Mouse (Mus musculus): ENCODE data around the gene Slc22a15. TPM values are rescaled to one million over a fixed set of nuclear protein-coding genes. Genes with fewer than 3 reads are reported as not detected.

Gene Slc22a15
- polyA plus RNA-seq, 1 experiment = 1.8 TPM

DNA sequence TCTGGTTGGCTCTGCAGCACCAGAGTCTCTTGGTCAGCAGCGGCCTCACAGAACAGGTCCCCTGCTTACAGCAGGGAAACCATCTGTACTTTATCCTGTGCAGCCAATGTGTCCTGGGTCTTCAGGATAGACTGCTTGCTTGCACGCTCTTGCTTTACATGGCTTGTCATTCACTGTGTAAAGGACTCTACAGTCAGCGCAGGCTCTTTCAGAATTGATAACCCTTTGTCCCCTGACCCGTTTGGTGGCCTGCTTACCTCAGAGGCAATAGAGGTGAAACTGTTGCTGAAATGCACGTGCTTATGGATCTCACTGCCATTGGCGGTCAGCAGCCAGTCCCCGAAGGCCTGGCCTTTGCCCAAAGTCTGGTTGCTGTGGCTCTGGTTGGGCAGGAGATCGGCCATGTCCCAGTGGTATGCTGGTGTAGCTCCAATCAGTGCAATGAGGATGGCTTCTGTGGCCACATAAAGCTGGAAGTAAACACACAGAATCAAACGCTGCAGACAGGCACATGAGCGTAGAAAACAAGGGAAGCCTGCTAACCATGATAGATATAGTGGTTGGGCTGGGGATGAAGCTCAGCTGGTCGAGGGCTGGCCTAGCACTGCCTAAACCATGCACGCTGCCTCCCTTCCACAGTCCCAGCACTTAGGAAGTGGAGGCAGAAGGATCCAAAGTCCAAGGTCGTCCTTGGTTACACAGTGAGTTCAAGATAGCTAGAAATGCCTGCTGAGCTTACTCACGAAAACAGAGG is 9.0 kb downstream of the Slc22a15 start:
- H3K27me3 ChIP-seq (ENCODE audit: control insufficient read depth, insufficient read depth, low read length, poor library complexity, severe bottlenecking) = no peaks in the 10 kb centered on the region
- TF ChIP-seq CTCF (IDR thresholded peaks at IDR 0.05; ENCODE audit: low read depth, low read length) (no peak), EP300 (IDR thresholded peaks at IDR 0.05; ENCODE audit: insufficient read depth, low read depth, low read length) (no peak), POLR2A (IDR thresholded peaks at IDR 0.05; ENCODE audit: insufficient read depth, low read length) (no peak)

GRCm38 (mm10) chr3:101914266-101914665 is 10.0 kb downstream of the Slc22a15 start:
- TF ChIP-seq CTCF (IDR thresholded peaks at IDR 0.05; ENCODE audit: low read depth, low read length) (no peak), EP300 (IDR thresholded peaks at IDR 0.05; ENCODE audit: insufficient read depth, low read depth, low read length) (no peak), POLR2A (IDR thresholded peaks at IDR 0.05; ENCODE audit: insufficient read depth, low read length) (no peak)
- H3K9ac ChIP-seq (ENCODE audit: low read depth, poor library complexity, severe bottlenecking) = no peak overlapping the region

More for the DNA sequence above, 9.0 kb downstream of the Slc22a15 start:
- Histone ChIP-seq H3K4me1 (ENCODE audit: control insufficient read depth, insufficient read depth, low read length) (no peaks in the 10 kb centered on the region), H3K36me3 (ENCODE audit: control insufficient read depth, insufficient read depth, low read length, poor library complexity, severe bottlenecking) (no peaks in the 10 kb centered on the region), H3K27ac (ENCODE audit: insufficient read depth, low read length) (no peak overlapping the region), H3K9ac (ENCODE audit: low read depth, poor library complexity, severe bottlenecking) (no peak overlapping the region), H3K9me3 (replicated peaks; ENCODE audit: control insufficient read depth, insufficient read depth, low read length, poor library complexity, severe bottlenecking) (no peaks in the 10 kb centered on the region), H3K4me3 (ENCODE audit: low read depth, low read length) (no peak overlapping the region)

GRCm38 (mm10) chr3:101912041-101912440 is 12.2 kb downstream of the Slc22a15 start:
- Histone ChIP-seq H3K36me3 (ENCODE audit: control insufficient read depth, insufficient read depth, low read length, poor library complexity, severe bottlenecking) (no peaks in the 10 kb centered on the region), H3K9me3 (replicated peaks; ENCODE audit: control insufficient read depth, insufficient read depth, low read length, poor library complexity, severe bottlenecking) (0 out of 2 replicates have a peak, but pooled peaks cover 4% of the 10 kb centered on the region), H3K27ac (ENCODE audit: insufficient read depth, low read length) (no peak overlapping the region), H3K4me1 (ENCODE audit: control insufficient read depth, insufficient read depth, low read length) (no peaks in the 10 kb centered on the region), H3K4me3 (ENCODE audit: low read depth, low read length) (no peak overlapping the region), H3K9ac (ENCODE audit: low read depth, poor library complexity, severe bottlenecking) (no peak overlapping the region), H3K27me3 (ENCODE audit: control insufficient read depth, insufficient read depth, low read length, poor library complexity, severe bottlenecking) (no peaks in the 10 kb centered on the region)
- TF ChIP-seq CTCF (IDR thresholded peaks at IDR 0.05; ENCODE audit: low read depth, low read length) (no peak), POLR2A (IDR thresholded peaks at IDR 0.05; ENCODE audit: insufficient read depth, low read length) (no peak), EP300 (IDR thresholded peaks at IDR 0.05; ENCODE audit: insufficient read depth, low read depth, low read length) (no peak)

More at GRCm38 (mm10) chr3:101914266-101914665, 10.0 kb downstream of the Slc22a15 start:
- no peaks in the 10 kb centered on the region for H3K27me3 ChIP-seq (ENCODE audit: control insufficient read depth, insufficient read depth, low read length, poor library complexity, severe bottlenecking)
- H3K4me1 ChIP-seq (ENCODE audit: control insufficient read depth, insufficient read depth, low read length) = no peaks in the 10 kb centered on the region
- no peak overlapping the region for H3K4me3 ChIP-seq (ENCODE audit: low read depth, low read length)
- H3K36me3 ChIP-seq (ENCODE audit: control insufficient read depth, insufficient read depth, low read length, poor library complexity, severe bottlenecking) = no peaks in the 10 kb centered on the region
- H3K27ac ChIP-seq (ENCODE audit: insufficient read depth, low read length) = no peak overlapping the region
- no peaks in the 10 kb centered on the region for H3K9me3 ChIP-seq (replicated peaks; ENCODE audit: control insufficient read depth, insufficient read depth, low read length, poor library complexity, severe bottlenecking)

DNA sequence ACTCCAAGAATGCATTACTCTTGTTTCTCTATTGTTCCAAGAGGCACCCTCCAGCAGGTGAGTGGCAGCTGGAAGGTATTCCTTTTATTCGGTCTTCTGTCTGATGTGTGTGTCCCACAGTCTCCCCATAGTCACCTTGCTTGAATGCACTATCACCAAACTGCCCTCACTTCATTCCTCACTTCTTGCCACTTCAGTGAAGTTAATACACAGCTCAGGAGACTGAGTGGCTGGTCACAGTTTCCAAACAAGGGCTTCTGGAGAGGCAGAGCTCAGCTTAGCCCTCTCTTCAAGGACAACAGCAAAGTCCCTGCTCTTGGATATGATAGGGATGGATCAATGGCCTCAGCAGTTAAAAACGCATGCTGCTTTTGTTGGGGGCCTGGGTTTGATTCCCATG is 17.2 kb downstream of the Slc22a15 start:
- TF ChIP-seq POLR2A (IDR thresholded peaks at IDR 0.05; ENCODE audit: insufficient read depth, low read length) (no peak), CTCF (IDR thresholded peaks at IDR 0.05; ENCODE audit: low read depth, low read length) (no peak), EP300 (IDR thresholded peaks at IDR 0.05; ENCODE audit: insufficient read depth, low read depth, low read length) (no peak)
- H3K4me1 ChIP-seq (ENCODE audit: control insufficient read depth, insufficient read depth, low read length) = no peaks in the 10 kb centered on the region
- H3K36me3 ChIP-seq (ENCODE audit: control insufficient read depth, insufficient read depth, low read length, poor library complexity, severe bottlenecking) = no peaks in the 10 kb centered on the region
- H3K27ac ChIP-seq (ENCODE audit: insufficient read depth, low read length) = no peak overlapping the region
- peak overlapping the region; percentile 44 for H3K4me3 ChIP-seq (ENCODE audit: low read depth, low read length)
- H3K27me3 ChIP-seq (ENCODE audit: control insufficient read depth, insufficient read depth, low read length, poor library complexity, severe bottlenecking) = no peaks in the 10 kb centered on the region
- H3K9me3 ChIP-seq (replicated peaks; ENCODE audit: control insufficient read depth, insufficient read depth, low read length, poor library complexity, severe bottlenecking) = 0 out of 2 replicates have a peak, but pooled peaks cover 4% of the 10 kb centered on the region
- H3K9ac ChIP-seq (ENCODE audit: low read depth, poor library complexity, severe bottlenecking) = no peak overlapping the region

DNA sequence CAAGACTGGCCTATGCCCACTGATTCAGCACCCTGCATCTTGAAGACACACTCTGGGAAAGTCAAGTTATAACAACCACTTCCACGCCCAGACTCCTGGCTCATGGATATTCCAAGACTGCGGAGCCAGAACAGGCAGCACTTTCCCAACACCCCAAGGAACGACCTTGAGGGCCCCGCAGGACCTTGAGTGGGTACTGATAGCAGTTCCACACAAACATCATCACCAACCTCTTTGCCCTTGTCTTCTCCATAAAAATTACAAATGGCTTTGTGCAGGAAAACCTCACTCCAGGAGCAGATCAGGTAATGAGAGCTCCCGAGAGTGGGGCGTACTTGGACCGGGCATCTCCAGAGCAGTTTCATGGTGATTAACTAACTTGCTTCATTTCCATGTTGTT is 19.5 kb downstream of the Slc22a15 start:
- Histone ChIP-seq H3K9me3 (replicated peaks; ENCODE audit: control insufficient read depth, insufficient read depth, low read length, poor library complexity, severe bottlenecking) (0 out of 2 replicates have a peak, but pooled peaks cover 4% of the 10 kb centered on the region), H3K4me3 (ENCODE audit: low read depth, low read length) (no peak overlapping the region), H3K9ac (ENCODE audit: low read depth, poor library complexity, severe bottlenecking) (no peak overlapping the region), H3K36me3 (ENCODE audit: control insufficient read depth, insufficient read depth, low read length, poor library complexity, severe bottlenecking) (no peaks in the 10 kb centered on the region), H3K27me3 (ENCODE audit: control insufficient read depth, insufficient read depth, low read length, poor library complexity, severe bottlenecking) (no peaks in the 10 kb centered on the region), H3K27ac (ENCODE audit: insufficient read depth, low read length) (no peak overlapping the region), H3K4me1 (ENCODE audit: control insufficient read depth, insufficient read depth, low read length) (no peaks in the 10 kb centered on the region)
- TF ChIP-seq POLR2A (IDR thresholded peaks at IDR 0.05; ENCODE audit: insufficient read depth, low read length) (no peak), CTCF (IDR thresholded peaks at IDR 0.05; ENCODE audit: low read depth, low read length) (no peak), EP300 (IDR thresholded peaks at IDR 0.05; ENCODE audit: insufficient read depth, low read depth, low read length) (no peak)

DNA sequence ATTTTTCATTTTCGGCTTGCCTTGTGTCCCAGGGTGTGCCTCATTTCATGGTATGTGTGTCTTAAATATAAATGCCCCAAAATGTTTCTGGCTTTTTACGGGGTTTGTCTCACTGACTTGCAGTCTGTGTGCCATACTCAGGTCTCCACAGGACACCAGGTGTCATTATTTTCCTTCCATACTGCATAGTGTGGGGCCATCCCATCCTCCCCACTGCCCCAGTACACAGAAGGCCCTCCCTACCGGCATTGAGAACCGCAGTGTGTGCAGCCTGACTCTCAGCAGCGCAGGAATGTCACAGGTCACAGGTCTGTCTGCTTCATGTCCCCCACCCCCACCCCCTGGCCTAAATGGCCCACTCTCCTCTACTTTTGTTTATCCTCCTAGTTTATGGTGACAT is 21.2 kb downstream of the Slc22a15 start:
- Histone ChIP-seq H3K27ac (ENCODE audit: insufficient read depth, low read length) (no peak overlapping the region), H3K36me3 (ENCODE audit: control insufficient read depth, insufficient read depth, low read length, poor library complexity, severe bottlenecking) (no peaks in the 10 kb centered on the region), H3K4me3 (ENCODE audit: low read depth, low read length) (no peak overlapping the region), H3K9ac (ENCODE audit: low read depth, poor library complexity, severe bottlenecking) (no peak overlapping the region), H3K4me1 (ENCODE audit: control insufficient read depth, insufficient read depth, low read length) (no peaks in the 10 kb centered on the region), H3K27me3 (ENCODE audit: control insufficient read depth, insufficient read depth, low read length, poor library complexity, severe bottlenecking) (no peaks in the 10 kb centered on the region), H3K9me3 (replicated peaks; ENCODE audit: control insufficient read depth, insufficient read depth, low read length, poor library complexity, severe bottlenecking) (no peaks in the 10 kb centered on the region)
- TF ChIP-seq POLR2A (IDR thresholded peaks at IDR 0.05; ENCODE audit: insufficient read depth, low read length) (no peak), CTCF (IDR thresholded peaks at IDR 0.05; ENCODE audit: low read depth, low read length) (no peak), EP300 (IDR thresholded peaks at IDR 0.05; ENCODE audit: insufficient read depth, low read depth, low read length) (no peak)
